Mouse (Mus musculus): ENCODE measurements around the gene Tmem251.

The Tmem251 gene

GRCm38 (mm10) chr12:102743036-102743588, 450 bp upstream of the Tmem251 start:
- in situ Hi-C loops (cut with MboI, MseI) = loop anchor here in 1 of 2 experiments (25.0 kb wide), 1 partner anchor 594 kb away; no protein-coding TSS in a partner anchor

- in situ Hi-C loops (cut with MboI, MseI) = loop anchor here in 1 of 2 experiments (25.0 kb wide), 1 partner anchor 592 kb away; no protein-coding TSS in a partner anchor
Measured at GRCm38 (mm10) chr12:102744839-102745238, 1.3 kb downstream of the Tmem251 start.

DNA sequence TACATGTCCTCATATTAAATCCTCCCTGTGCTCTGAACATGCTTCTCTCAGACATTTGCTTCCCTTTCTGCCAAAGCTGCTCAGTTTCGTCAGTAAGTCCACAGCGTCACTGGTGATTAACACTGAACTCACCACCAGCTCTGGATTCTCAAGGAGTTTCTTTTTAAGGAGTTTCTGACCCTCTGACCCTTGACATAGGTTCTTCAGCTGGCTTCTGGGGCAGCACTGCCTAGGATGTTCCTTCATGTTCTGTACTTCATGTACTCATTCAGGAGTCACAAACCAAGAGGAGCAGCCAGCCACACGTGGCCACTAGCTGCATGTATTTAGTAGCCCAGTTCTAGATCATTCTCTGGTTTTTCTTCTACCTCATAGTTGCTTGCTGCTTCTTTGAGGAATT, 4.7 kb downstream of the Tmem251 start:
- in situ Hi-C loops (cut with MboI, MseI) = loop anchor here in 1 of 2 experiments (25.0 kb wide), 1 partner anchor 589 kb away; no protein-coding TSS in a partner anchor

GRCm38 (mm10) chr12:102756304-102756703, 12.7 kb downstream of the Tmem251 start:
- in situ Hi-C loops (cut with MboI, MseI) = loop anchor here in 1 of 2 experiments (10.0 to 25.0 kb wide), 2 partner anchors 1032 to 1669 kb away; partner anchors contain the start of gene Ppp4r3a

- in situ Hi-C loops (cut with MboI, MseI) = loop anchor here in 1 of 2 experiments (10.0 to 25.0 kb wide), 2 partner anchors 1032 to 1670 kb away; partner anchors contain the start of gene Ppp4r3a
Measured at GRCm38 (mm10) chr12:102757055-102757688, 13.6 kb downstream of the Tmem251 start.

DNA sequence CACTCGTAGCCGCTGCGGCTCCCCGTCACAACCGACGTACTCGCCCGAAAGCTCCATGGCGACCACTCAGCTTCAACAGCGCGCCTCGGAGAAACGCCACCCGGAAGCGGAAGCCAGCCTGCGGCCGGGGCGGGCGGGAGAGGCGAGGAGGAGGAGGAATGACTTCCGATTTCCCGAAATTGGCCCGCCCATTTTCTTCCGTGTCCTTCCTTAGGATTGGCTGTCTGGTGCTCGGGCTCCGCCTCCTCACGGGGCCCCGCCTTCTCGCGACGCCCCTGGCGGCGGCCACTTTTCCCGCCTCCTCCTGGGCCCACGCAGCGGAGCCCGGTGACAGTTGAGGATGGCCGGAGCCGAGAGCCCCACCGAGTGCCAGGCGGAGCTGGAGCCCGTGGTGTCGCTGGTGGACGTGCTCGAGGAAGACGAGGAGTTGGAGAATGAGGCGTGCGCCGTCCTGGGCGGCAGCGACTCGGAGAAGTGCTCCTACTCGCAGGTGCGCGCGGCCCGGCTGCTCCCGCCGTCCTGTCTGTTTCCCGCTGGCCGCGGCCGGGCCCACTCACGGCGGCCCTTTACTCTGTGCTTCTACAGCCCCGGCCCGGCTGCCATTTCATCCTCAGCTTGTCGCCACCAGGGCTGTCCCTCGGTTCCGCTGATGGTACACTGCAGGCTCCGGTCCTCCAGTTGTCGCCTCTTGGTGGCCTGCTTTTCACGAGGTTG, 14.3 kb downstream of the Tmem251 start, which contains the start of the genes Gm28051, Gon7 and Ubr7:
Gm28051 (minus strand) TSS at position 77 of the 714 bp plus-strand sequence.
Gon7 (minus strand) TSS at position 115 of the 714 bp plus-strand sequence.
Ubr7 (plus strand) TSS at position 279 of the 714 bp plus-strand sequence.
- in situ Hi-C loops (cut with MboI, MseI) = loop anchor here in 1 of 2 experiments (10.0 to 25.0 kb wide), 2 partner anchors 1033 to 1671 kb away; partner anchors contain the start of gene Ppp4r3a

DNA sequence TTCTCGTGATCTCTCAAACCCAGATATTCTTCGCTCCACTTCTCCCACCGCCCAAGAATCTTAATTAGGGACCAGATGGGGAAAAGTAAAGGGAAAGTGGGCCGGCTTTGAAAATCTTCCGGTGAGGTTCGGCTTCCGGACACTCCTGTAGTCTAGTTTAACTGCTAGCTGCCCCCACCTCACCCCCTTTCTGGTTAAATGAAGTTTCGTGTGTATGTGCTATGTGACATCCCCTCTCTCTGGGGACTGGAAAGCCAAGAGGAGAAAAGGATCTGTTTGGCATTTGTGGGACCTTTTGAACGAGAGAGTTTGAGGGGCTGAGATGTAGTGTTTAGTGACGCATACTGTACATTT, 14.8 kb downstream of the Tmem251 start, which contains the start of gene Gm20604:
Gm20604 (minus strand) TSS at position 270 of the 354 bp plus-strand sequence.
- in situ Hi-C loops (cut with MboI, MseI) = loop anchor here in 1 of 2 experiments (10.0 to 25.0 kb wide), 2 partner anchors 1034 to 1671 kb away; partner anchors contain the start of gene Ppp4r3a

DNA sequence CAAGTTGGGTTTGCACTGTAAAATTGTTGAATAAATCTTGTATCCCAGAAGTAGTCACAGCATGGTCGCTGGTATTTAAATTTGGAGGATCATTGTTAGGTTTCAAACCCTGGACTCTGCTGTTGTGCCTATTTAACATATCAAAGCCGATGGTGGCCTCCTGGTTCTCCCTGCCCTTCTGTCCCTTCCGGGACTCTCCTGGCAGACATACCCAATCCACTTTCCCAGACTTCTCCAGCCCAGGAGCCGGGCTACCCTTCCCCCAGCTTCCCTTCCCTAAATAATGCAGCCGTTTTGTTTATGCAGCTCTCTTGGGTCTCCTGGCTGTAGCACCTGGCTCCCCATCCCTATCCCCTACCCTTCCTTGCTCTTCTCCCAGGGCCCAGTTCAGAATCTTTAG, 15.4 kb downstream of the Tmem251 start:
- in situ Hi-C loops (cut with MboI, MseI) = loop anchor here in 1 of 2 experiments (10.0 to 25.0 kb wide), 2 partner anchors 1034 to 1672 kb away; partner anchors contain the start of gene Ppp4r3a

DNA sequence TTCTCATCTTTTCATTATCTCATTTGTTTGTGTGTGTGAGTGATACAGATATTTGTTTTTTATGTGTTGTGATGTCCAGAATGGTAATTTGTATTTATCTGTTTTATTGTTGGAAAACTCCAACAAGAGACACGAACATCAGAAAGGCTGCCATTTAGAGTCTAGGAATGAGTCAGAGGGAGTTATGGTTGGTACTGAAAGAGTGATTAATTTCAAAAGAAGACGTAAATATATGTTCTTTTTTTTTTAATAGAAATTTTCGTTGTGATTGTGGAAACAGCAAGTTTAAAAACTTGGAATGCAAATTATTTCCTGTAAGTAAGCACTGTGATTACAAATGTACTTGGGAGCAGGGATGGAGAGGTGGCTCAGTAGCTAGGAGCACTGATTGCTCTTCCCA, 18.1 kb downstream of the Tmem251 start:
- in situ Hi-C loops (cut with MboI, MseI) = loop anchor here in 1 of 2 experiments (25.0 kb wide), 1 partner anchor 1674 kb away; the partner anchor contains the start of gene Ppp4r3a

DNA sequence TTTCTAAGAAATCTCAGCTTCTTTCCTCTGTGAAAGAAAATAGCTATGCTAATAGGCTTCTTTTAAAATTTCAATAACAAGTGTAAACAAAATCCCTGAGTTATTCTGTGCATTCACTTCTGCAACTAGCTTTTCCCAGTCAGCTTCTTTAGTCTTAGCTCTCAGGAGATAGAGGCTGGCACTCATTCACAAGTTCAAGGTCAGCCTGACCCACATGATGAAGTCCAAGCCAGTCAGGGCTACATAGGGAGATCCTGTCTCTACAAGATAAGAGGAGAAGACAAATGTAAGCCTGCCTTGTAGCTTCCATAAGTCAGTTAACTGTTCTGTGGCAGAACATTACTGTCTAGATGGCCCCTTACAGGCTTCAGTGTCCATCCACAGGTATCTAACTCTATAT, 20.1 kb downstream of the Tmem251 start:
- in situ Hi-C loops (cut with MboI, MseI) = loop anchor here in 1 of 2 experiments (25.0 kb wide), 1 partner anchor 1676 kb away; the partner anchor contains the start of gene Ppp4r3a

- in situ Hi-C loops (cut with MboI, MseI) = loop anchor here (5.0 to 25.0 kb wide), 2 partner anchors 108 to 1682 kb away; partner anchors contain the start of genes Btbd7 (in 1 of the 2) and Ppp4r3a (in 1 of the 2)
Measured at GRCm38 (mm10) chr12:102769000-102769399, 25.4 kb downstream of the Tmem251 start.

DNA sequence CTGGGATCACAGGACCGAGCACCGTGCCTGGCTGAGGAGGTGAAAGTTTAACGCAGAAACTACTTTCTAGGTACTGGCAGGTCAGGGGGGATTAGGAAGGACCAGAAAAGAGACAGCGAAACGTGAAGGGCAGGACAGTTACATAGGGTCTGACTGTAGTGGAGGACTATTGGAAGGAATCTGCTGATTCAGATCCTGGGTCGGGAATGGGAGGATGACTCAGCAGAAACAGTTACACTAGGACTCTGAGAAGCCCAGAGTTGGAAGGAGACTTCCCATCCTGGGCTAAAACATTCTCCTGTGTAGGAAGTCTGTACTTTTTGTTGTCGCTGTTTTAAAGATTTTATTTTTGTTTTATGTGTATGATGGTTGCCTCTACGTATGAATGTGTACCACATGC, 28.0 kb downstream of the Tmem251 start:
- in situ Hi-C loops (cut with MboI, MseI) = loop anchor here in 1 of 2 experiments (25.0 kb wide), 1 partner anchor 1684 kb away; the partner anchor contains the start of gene Ppp4r3a

DNA sequence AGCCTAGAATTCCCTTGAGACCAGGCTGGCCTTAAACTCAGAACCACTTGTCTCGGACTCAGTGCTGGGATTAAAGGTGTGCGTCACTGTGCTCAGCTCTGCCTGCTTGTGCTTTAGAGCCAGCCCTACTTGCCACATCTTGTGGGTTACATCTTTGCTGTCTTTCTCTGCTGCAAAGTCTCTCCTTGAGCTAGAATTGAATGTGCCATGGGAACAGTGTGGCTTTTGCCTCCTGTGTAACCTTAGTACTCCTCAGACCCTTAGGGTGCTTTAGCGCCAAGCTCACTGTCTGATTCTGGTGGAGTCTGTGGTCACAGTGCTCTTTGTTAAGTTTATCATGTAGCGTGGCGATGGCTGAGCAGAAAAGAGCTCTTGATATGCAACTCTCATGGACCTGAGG, 29.1 kb downstream of the Tmem251 start:
- in situ Hi-C loops (cut with MboI, MseI) = loop anchor here in 1 of 2 experiments (25.0 kb wide), 1 partner anchor 1685 kb away; the partner anchor contains the start of gene Ppp4r3a

DNA sequence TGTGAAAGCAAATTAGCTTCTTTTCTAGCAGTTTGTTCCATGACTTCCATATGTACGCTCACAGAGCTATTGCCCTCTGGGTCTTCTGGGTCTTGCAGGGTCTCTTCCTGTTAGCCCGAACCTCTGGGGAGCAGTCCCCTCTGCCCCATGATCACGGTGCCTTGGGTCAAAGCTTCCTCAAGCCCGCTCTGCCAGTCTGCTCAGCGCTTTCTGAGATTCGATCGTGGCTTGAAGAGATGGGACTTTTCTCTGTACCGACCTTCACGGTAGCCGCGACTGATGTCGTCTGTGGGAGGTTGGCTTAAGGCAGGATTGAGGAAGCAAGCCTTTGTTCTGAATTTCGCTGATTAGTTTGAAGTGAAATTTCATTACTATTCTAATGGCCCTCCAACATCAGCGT, 32.5 kb downstream of the Tmem251 start:
- in situ Hi-C loops (cut with MboI, MseI) = no loop called here

GRCm38 (mm10) chr12:102778151-102778550, 34.6 kb downstream of the Tmem251 start:
- in situ Hi-C loops (cut with MboI, MseI) = no loop called here

DNA sequence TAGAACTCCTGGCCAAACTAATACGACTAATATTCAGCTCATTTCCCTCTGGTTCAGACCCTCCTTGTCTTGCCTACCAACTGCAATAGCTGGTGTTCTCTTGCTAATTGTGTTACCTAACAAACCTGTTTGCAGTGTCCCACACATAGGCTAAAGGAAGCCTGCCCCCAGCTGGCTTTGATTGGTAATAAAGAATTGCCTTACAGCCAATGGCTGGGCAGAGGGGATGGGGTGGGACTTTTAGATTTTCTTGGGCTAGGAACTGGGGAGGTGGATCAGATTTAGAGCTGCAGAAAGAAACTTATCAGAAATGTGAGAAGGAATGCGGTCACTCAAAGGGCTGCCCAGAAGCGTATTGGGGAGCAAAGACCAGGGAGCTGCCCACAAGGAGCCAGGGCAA, 35.9 kb downstream of the Tmem251 start:
- in situ Hi-C loops (cut with MboI, MseI) = no loop called here

DNA sequence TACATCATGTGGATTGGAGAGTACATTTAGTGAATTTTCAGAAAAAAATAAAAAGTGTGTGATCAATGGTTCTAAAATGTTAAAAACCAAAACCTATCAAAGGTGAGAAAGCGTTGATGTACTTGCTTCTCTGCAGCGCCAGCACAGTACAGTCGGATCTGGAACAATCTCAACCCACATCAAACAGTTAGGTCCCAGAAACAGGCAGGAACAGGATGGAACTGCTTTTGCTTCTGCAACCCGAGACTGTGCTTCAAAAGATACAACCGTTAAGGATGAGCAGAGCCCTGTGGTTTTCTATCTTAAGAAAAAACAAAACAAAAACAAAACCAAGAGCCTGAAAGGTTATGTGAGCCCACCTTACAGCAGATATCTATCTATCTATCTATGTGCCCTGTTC, 39.3 kb downstream of the Tmem251 start:
- in situ Hi-C loops (cut with MboI, MseI) = no loop called here

- in situ Hi-C loops (cut with MboI, MseI) = no loop called here
Measured at GRCm38 (mm10) chr12:102784899-102785592, 41.5 kb downstream of the Tmem251 start.

DNA sequence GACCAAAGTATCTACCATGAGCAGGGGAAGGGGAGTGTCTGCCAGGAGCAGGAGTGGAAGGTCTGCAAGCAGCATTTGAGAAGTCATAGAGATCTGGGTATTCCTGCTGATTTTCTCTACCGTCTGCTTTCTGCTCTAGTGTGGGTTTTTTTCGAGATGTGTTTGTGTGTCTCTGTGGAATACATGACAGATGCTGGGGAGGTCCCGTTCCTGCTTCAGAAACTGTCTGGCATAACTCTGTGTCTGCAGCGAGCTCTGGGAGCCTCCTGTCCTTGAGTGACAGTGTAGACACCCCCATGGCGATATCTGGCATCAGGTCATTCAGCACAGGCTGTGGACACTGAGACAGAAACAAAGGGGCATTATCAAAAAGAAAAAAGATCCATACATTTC, 42.0 kb downstream of the Tmem251 start:
- in situ Hi-C loops (cut with MboI, MseI) = no loop called here

DNA sequence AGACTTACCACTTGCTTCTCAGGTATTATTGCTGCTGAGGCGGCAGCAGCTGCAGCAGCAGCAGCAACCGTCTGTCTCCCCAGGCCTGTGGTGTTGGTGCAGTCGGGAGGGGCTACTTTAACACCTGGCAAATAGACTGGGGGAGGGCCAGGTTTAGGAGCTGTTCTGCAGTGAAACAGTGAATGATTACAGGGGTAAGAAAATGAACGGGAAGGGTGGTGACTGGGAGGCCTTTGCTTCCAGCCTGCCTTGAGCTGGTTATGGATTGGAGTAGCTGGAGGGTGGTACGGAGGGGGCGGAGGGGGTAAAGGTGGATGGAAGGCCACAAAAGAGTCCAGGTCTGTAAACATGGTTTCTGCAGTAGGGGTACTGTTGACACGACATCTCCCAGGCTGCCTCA, 44.4 kb downstream of the Tmem251 start:
- in situ Hi-C loops (cut with MboI, MseI) = no loop called here

Measured in T-helper 17 cell (primary cell).